Mouse (Mus musculus) cortical plate, adult 2 months (tissue): ENCODE measurements at regions not wholly inside any gene's neighbourhood (a gene's known extent, or its start where the extent isn't known, plus 50 kb on each side); places are given as distances from the start of the nearest gene placed in this dataset.

Experiments used
- H3K27ac ChIP-seq: fragments of 200-500 bp; 2 replicates; pipeline ENCODE4 v1.5.1; 2012; ENCODE audit warnings: low read length, control low read depth, inconsistent platforms; ENCODE audit not compliant: insufficient read depth
- H3K4me1 ChIP-seq: fragments of 200-500 bp; 2 replicates; pipeline ENCODE4 v1.6.1; 2011; ENCODE audit warnings: low read length; ENCODE audit not compliant: control insufficient read depth, insufficient read depth
- H3K4me3 ChIP-seq: fragments of 200-500 bp; 2 replicates; pipeline ENCODE4 v1.5.1; 2011; ENCODE audit warnings: mild to moderate bottlenecking, low read length, control low read depth; ENCODE audit not compliant: insufficient read depth
- CTCF ChIP-seq: fragments of 200-500 bp; IDR thresholded peaks from 2 replicates; pipeline ENCODE4 v1.5.1; 2011; ENCODE audit warnings: mild to moderate bottlenecking, control low read depth, low read length; ENCODE audit not compliant: insufficient read depth; ENCODE audit errors: extremely low read depth
- POLR2A ChIP-seq: fragments of 200-500 bp; IDR thresholded peaks from 2 replicates; pipeline ENCODE4 v1.6.1; 2011; ENCODE audit warnings: mild to moderate bottlenecking, low read length, control low read depth; ENCODE audit not compliant: insufficient read depth; ENCODE audit errors: extremely low read depth

GRCm38 (mm10) chr3:103483316-103483715 lies 91.7 kb upstream of the Syt6 start:
- H3K4me3 ChIP-seq, result no peak overlapping the region
- TF ChIP-seq POLR2A, result no peak
- no peak for TF ChIP-seq CTCF
- H3K27ac ChIP-seq, result no peak overlapping the region

DNA sequence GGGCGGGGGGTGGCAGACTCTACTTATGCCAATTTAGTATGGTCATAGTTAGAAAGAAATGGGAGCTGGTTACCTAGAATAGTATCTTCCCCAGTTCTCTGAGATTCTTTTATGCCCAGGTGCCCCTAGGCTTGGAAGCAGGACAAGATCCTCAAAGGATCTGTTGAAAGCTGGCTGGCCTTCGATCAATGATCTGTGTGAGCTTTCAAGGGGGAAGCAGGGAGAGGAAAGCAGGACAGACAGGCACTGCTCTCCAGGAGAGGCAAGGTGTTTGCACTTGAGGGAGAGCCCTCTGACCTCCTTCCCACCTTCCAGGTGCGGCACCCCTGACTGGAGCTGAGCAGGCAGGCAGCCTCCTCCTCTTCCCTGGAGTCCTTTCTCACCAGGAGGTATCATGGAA lies 91.3 kb upstream of the Syt6 start:
- Histone ChIP-seq H3K4me3 (no peak overlapping the region), H3K4me1 (no peaks in the 10 kb centered on the region), H3K27ac (no peak overlapping the region)
- TF ChIP-seq CTCF (no peak), POLR2A (no peak)

More at GRCm38 (mm10) chr3:103483316-103483715, 91.7 kb upstream of the Syt6 start:
- no peaks in the 10 kb centered on the region for H3K4me1 ChIP-seq

GRCm38 (mm10) chr3:103489786-103490185 lies 85.2 kb upstream of the Syt6 start:
- no peak overlapping the region for H3K27ac ChIP-seq
- no peak overlapping the region for H3K4me3 ChIP-seq
- TF ChIP-seq CTCF (no peak), POLR2A (no peak)

GRCm38 (mm10) chr3:103490966-103491365 lies 84.1 kb upstream of the Syt6 start:
- TF ChIP-seq CTCF (no peak), POLR2A (no peak)
- Histone ChIP-seq H3K27ac (no peak overlapping the region), H3K4me1 (no peaks in the 10 kb centered on the region), H3K4me3 (no peak overlapping the region)

More at GRCm38 (mm10) chr3:103489786-103490185, 85.2 kb upstream of the Syt6 start:
- H3K4me1 ChIP-seq, result no peaks in the 10 kb centered on the region

- no peak overlapping the region for H3K27ac ChIP-seq
- TF ChIP-seq CTCF (no peak), POLR2A (no peak)
- peaks cover 3% of the 10 kb centered on the region; the same call in 1 of the 2 replicates for H3K4me1 ChIP-seq
- H3K4me3 ChIP-seq, result no peak overlapping the region
Measured at GRCm38 (mm10) chr3:103492211-103492610, 82.8 kb upstream of the Syt6 start.

DNA sequence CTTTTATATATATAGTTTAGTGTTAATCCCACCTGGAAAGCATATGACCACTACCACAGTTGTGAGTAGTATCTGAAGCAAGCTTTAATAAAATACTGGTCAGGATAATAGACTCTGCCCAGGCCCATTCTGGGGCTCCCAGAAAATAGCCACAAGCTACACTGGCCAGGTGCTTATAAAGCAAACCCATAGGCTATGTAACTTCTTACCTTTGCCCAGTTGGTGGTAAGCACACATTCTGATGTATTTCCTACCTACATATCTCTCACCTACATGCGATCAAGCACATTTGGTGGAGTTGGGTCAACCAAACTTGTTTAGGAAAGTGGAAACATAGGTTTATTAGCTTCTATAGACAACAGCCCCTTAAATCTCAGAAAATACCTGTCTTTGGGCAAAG lies 81.4 kb upstream of the Syt6 start:
- no peak overlapping the region for H3K4me3 ChIP-seq
- TF ChIP-seq CTCF, result no peak
- no peak for TF ChIP-seq POLR2A
- peaks cover 3% of the 10 kb centered on the region; the same call in 1 of the 2 replicates for H3K4me1 ChIP-seq
- H3K27ac ChIP-seq, result no peak overlapping the region

DNA sequence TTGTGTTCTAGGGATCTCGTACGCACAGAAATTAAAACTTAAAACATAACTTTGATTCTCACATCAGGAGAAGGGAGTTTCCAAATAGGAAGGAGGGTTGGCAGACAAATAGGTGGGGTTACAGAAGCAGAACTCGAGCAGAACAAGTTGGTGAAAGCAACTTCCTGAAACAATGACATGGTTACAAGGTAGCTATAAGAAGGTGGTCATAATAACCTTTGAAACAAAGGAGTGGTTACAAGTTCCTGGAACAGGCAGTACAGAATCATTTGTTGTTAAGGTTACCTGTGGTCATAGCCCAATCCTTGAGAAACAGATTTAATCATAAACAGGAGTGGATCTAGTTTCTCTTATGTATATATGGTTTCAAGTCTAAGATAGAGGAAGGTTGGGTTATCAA lies 81.0 kb upstream of the Syt6 start:
- TF ChIP-seq CTCF, result no peak
- TF ChIP-seq POLR2A, result no peak
- Histone ChIP-seq H3K4me1 (peaks cover 3% of the 10 kb centered on the region; the same call in 1 of the 2 replicates), H3K27ac (no peak overlapping the region), H3K4me3 (no peak overlapping the region)

GRCm38 (mm10) chr3:103496083-103496482 lies 78.9 kb upstream of the Syt6 start:
- Histone ChIP-seq H3K27ac (no peak overlapping the region), H3K4me3 (no peak overlapping the region), H3K4me1 (peaks cover 3% of the 10 kb centered on the region; the same call in 1 of the 2 replicates)
- no peak for TF ChIP-seq CTCF
- TF ChIP-seq POLR2A, result no peak

DNA sequence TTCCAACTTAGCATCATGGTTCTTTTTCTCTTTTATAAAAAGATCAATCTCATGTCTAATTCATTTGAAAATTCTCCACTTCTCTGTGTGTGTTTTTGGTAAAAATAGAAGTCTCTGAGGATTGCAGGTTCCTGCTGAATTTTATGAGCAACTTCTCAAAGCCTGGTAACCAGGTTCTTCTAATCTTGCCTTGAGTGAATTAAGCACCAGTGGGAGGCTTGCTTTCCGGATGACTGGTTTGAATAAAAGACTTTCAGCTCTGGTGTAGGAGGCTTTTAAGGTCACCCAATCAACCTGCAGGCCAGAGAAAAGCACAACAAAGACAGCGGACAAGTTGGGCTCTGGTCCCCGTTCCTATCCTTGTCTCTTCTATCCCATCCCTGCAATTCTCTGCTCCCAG lies 78.3 kb upstream of the Syt6 start:
- Histone ChIP-seq H3K4me3 (no peak overlapping the region), H3K27ac (no peak overlapping the region), H3K4me1 (peaks cover 3% of the 10 kb centered on the region; the same call in 1 of the 2 replicates)
- TF ChIP-seq POLR2A, result no peak
- TF ChIP-seq CTCF, result no peak

- H3K27ac ChIP-seq, result 0 out of 2 replicates have a peak overlapping the region, but pooled peaks have one; percentile 43
- peaks cover 3% of the 10 kb centered on the region; the same call in 1 of the 2 replicates for H3K4me1 ChIP-seq
- TF ChIP-seq POLR2A, result no peak
- TF ChIP-seq CTCF, result no peak
- H3K4me3 ChIP-seq, result no peak overlapping the region
Measured at GRCm38 (mm10) chr3:103497696-103498095, 77.3 kb upstream of the Syt6 start.
